Comparison of ENCODE assay signal across 13 mouse cellular contexts in genomic region chr17:26513459-26514290, GRCm38 (mm10). TPM values are rescaled to one million over a fixed set of nuclear protein-coding genes. Genes with fewer than 3 reads are reported as not detected.
A peak's percentile ranks its signal among the peaks of the same experiment; 100 is the strongest.
DNase-seq lines count a peak whose midpoint lies in the region; ATAC-seq and TF ChIP-seq lines count a peak whose summit lies in the region.
"Had no signal": no experiment of that assay in that cellular context is flagged by ENCODE, and none has a peak within 500 bp of the region (broad histone marks: within the 10 kb centered on the region; RNA-seq: fewer than 3 reads in every experiment).

No protein-coding gene starts in this region.

- no peak for ATAC-seq in heart, embryonic 11.5 days (replicated peaks; ENCODE audit: insufficient number of reproducible peaks, low FRiP score, low TSS enrichment)
- no peak for ATAC-seq in G1E (ENCODE audit: extremely low read depth, insufficient number of reproducible peaks, low FRiP score, poor library complexity, severe bottlenecking)
- peak; percentile 33; the same call in 1 of the 2 replicates for ATAC-seq in liver, embryonic 15.5 days (ENCODE audit: insufficient read depth)
- no peak for ATAC-seq in megakaryocyte progenitor cell, adult 5-6 weeks (replicated peaks; ENCODE audit: poor library complexity)
- ATAC-seq: forebrain, embryonic 16.5 days had no signal

- no peak overlapping the region for H3K4me3 ChIP-seq in heart, embryonic 11.5 days (ENCODE audit: low read depth, low read length)
- peak overlapping the region; percentile 5; the same call in 1 of the 2 replicates for H3K4me3 ChIP-seq in G1E (ENCODE audit: low read depth, low read length)
- H3K4me3 ChIP-seq in erythroblast, embryonic 14.5 days (replicated peaks): peak overlapping the region; percentile 49
- no peak overlapping the region for H3K4me3 ChIP-seq in liver, embryonic 15.5 days (replicated peaks)
- H3K4me3 ChIP-seq: embryonic facial prominence, embryonic 13.5 days; limb, embryonic 12.5 days had no signal

- H3K9ac ChIP-seq in heart, embryonic 11.5 days (ENCODE audit: low read depth, low read length): no peak overlapping the region
- H3K9ac ChIP-seq in liver, embryonic 15.5 days: peak overlapping the region; percentile 56
- H3K9ac ChIP-seq: embryonic facial prominence, embryonic 13.5 days; limb, embryonic 12.5 days had no signal

- WGBS in heart, embryonic 11.5 days (ENCODE audit: insufficient replicate concordance): 70% methylated on average over 6 of the region's 6 CpGs
- WGBS in liver, embryonic 15.5 days (ENCODE audit: insufficient replicate concordance): 56% methylated on average over 6 of the region's 6 CpGs

- intact Hi-C loops in heart, postnatal 10 days (cut with DNase I): loop anchor here (2.0 kb wide), 1 partner anchor 15 kb away; no protein-coding TSS in a partner anchor

- H3K36me3 ChIP-seq in heart, embryonic 11.5 days (ENCODE audit: control insufficient read depth, insufficient read depth, low read length): no peaks in the 10 kb centered on the region
- no peaks in the 10 kb centered on the region for H3K36me3 ChIP-seq in G1E (replicated peaks)
- H3K36me3 ChIP-seq in erythroblast, embryonic 14.5 days (ENCODE audit: control insufficient read depth): peaks cover 21% of the 10 kb centered on the region
- H3K36me3 ChIP-seq in liver, embryonic 15.5 days (replicated peaks): no peaks in the 10 kb centered on the region
- H3K36me3 ChIP-seq: embryonic facial prominence, embryonic 13.5 days; limb, embryonic 12.5 days had no signal

- H3K27me3 ChIP-seq in heart, embryonic 11.5 days (ENCODE audit: control insufficient read depth, insufficient read depth, low read length): no peaks in the 10 kb centered on the region
- no peaks in the 10 kb centered on the region for H3K27me3 ChIP-seq in G1E (ENCODE audit: insufficient read depth, low read length)
- no peaks in the 10 kb centered on the region for H3K27me3 ChIP-seq in erythroblast, embryonic 14.5 days (ENCODE audit: control insufficient read depth)
- H3K27me3 ChIP-seq in liver, embryonic 15.5 days: no peaks in the 10 kb centered on the region
- H3K27me3 ChIP-seq: embryonic facial prominence, embryonic 13.5 days; limb, embryonic 12.5 days had no signal

- H3K4me1 ChIP-seq in heart, embryonic 11.5 days (ENCODE audit: control insufficient read depth, insufficient read depth, low read length): peaks cover 42% of the 10 kb centered on the region
- H3K4me1 ChIP-seq in G1E (ENCODE audit: insufficient read depth, low read depth, low read length): peaks cover 90% of the 10 kb centered on the region
- peaks cover 92% of the 10 kb centered on the region for H3K4me1 ChIP-seq in erythroblast, embryonic 14.5 days (ENCODE audit: control insufficient read depth)
- H3K4me1 ChIP-seq in liver, embryonic 15.5 days (replicated peaks): peaks cover 89% of the 10 kb centered on the region

- no peaks in the 10 kb centered on the region for H3K9me3 ChIP-seq in heart, embryonic 11.5 days (replicated peaks; ENCODE audit: control insufficient read depth, low read length)
- no peaks in the 10 kb centered on the region for H3K9me3 ChIP-seq in G1E (replicated peaks)
- H3K9me3 ChIP-seq in erythroblast, embryonic 14.5 days (ENCODE audit: control insufficient read depth, low read length): no peaks in the 10 kb centered on the region
- H3K9me3 ChIP-seq in liver, embryonic 15.5 days (replicated peaks): no peaks in the 10 kb centered on the region
- H3K9me3 ChIP-seq: embryonic facial prominence, embryonic 13.5 days; limb, embryonic 12.5 days had no signal

- H3K4me2 ChIP-seq in heart, embryonic 11.5 days: no peak overlapping the region
- H3K4me2 ChIP-seq in liver, embryonic 15.5 days: peak overlapping the region; percentile 70
- H3K4me2 ChIP-seq: embryonic facial prominence, embryonic 13.5 days; limb, embryonic 12.5 days had no signal

- no peak for TF ChIP-seq CTCF in G1E (IDR thresholded peaks at IDR 0.05; ENCODE audit: low read depth, low read length)

- H3K27ac ChIP-seq in heart, embryonic 11.5 days (ENCODE audit: low read depth, low read length): peak overlapping the region; percentile 72
- peak overlapping the region; percentile 100 for H3K27ac ChIP-seq in liver, embryonic 15.5 days (replicated peaks)
- H3K27ac ChIP-seq: embryonic facial prominence, embryonic 13.5 days; limb, embryonic 12.5 days had no signal

- DNase-seq in heart, postnatal 10 days: no peak
- DNase-seq in G1E (ENCODE audit: low spot score): no peak
- no peak for DNase-seq in kidney, postnatal 14 days
- DNase-seq in spleen, postnatal 4 days (ENCODE audit: low spot score in 2 of 2): no peak
- DNase-seq: cerebellum, postnatal 14 days; thymus, postnatal 4 days had no signal

RNA-seq across cellular contexts. Expression of gene Ergic1, which starts 47.6 kb away (rescaled TPM):
- polyA plus RNA-seq in heart, embryonic 11.5 days (2014; fragmentation: Nextera tagmentation; extraction: Ambion mirVana): 147 TPM in 2 replicates
- 10 to 100 TPM; 84.4 to 87.8 TPM for total RNA-seq in heart, postnatal 10 days (2021)
- total RNA-seq in G1E (2014; fragmentation: Nextera tagmentation) (92.7 and 103 TPM in 2 replicates), G1E (2017) (22.1 and 23.2 TPM in 2 replicates)
- polyA plus RNA-seq in G1E (2012): 31.7 and 37.1 TPM in 2 replicates
- 0.23 and 0.28 TPM in 2 replicates for polyA plus RNA-seq in erythroblast, embryonic 14.5 days (2012)
- polyA plus RNA-seq in liver, embryonic 15.5 days (2015; fragmentation: Nextera tagmentation; extraction: Ambion mirVana): 33.8 and 35.7 TPM in 2 replicates
- total RNA-seq in megakaryocyte progenitor cell, adult 5-6 weeks (2015): 99.7 and 123 TPM in 2 replicates
- total RNA-seq in megakaryocyte progenitor cell, adult 5-6 weeks (2017): 42.2 and 48.3 TPM in 2 replicates

RNA-seq across cellular contexts. Expression of gene Dusp1, which starts 48.3 kb away (rescaled TPM):
- 30.0 and 33.9 TPM in 2 replicates for polyA plus RNA-seq in heart, embryonic 11.5 days (2014; fragmentation: Nextera tagmentation; extraction: Ambion mirVana)
- 100 to 1,000 TPM in 1 of 2 experiments, 10 to 100 TPM in 1; 60.1 to 100 TPM for total RNA-seq in heart, postnatal 10 days (2021)
- total RNA-seq in G1E (2014; fragmentation: Nextera tagmentation): 41.8 and 43.0 TPM in 2 replicates
- 4.9 and 5.0 TPM in 2 replicates for total RNA-seq in G1E (2017)
- 5.5 and 6.3 TPM in 2 replicates for polyA plus RNA-seq in G1E (2012)
- polyA plus RNA-seq in erythroblast, embryonic 14.5 days (2012): 107 and 129 TPM in 2 replicates
- 29.6 and 31.2 TPM in 2 replicates for polyA plus RNA-seq in liver, embryonic 15.5 days (2015; fragmentation: Nextera tagmentation; extraction: Ambion mirVana)
- total RNA-seq in megakaryocyte progenitor cell, adult 5-6 weeks (2015): 89.7 and 162 TPM in 2 replicates
- total RNA-seq in megakaryocyte progenitor cell, adult 5-6 weeks (2017): 16.1 and 29.6 TPM in 2 replicates

Comparison
In these comparisons a context has a peak if more than half of its experiments do, and no peak if none do; other contexts are left out.
1. H3K4me3 ChIP-seq: peak in G1E (single experiment) and erythroblast, embryonic 14.5 days (single experiment); none in heart, embryonic 11.5 days (single experiment) and liver, embryonic 15.5 days (single experiment).
2. RNA of gene Ergic1, which starts 47.6 kb away (polyA plus RNA-seq): 147 TPM in heart, embryonic 11.5 days, 31.7 to 37.1 TPM in G1E and 33.8 to 35.7 TPM in liver, embryonic 15.5 days; 0.23 to 0.28 TPM in erythroblast, embryonic 14.5 days; every median in the first group is over 10 times any median in the second.